Mouse (Mus musculus): ENCODE results near the gene Gale. TPM values are rescaled to one million over a fixed set of nuclear protein-coding genes. Genes with fewer than 3 reads are reported as not detected.
"Not testable (repeated sequence)": the region's sequence is repeated elsewhere in the genome, so short reads cannot be mapped to it uniquely, and the experiment has no call there.

Gale gene
- total RNA-seq, 4 experiments from 2014 or later = 21.7 to 26.5 (median 23.4) TPM

- DNase-seq (ENCODE audit: low spot score in 2 of 2) = no peak
Observed at GRCm38 (mm10) chr4:135969070-135969750, 5.7 kb downstream of the Gale start.

DNA sequence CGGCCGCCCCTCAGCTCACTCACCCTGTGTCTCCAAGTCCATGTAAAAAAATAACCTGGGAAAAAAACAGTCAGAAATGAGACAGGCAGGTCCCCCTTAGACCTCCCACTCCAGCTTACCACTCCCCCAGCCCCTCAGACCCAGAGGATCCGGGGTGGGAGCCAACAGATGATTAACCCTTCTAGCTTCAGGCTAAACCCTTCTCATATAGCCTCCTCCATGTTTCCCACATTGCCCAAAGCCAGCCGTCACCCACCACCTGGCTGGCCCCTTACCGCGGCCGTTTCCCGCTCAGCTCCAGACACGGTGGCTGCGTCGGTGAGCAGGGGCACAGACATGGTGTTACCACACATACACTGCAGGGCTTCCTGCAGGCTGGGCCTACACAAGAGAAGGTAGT lies 7.1 kb downstream of the Gale start:
- DNase-seq (ENCODE audit: low spot score in 2 of 2) = no peak

DNA sequence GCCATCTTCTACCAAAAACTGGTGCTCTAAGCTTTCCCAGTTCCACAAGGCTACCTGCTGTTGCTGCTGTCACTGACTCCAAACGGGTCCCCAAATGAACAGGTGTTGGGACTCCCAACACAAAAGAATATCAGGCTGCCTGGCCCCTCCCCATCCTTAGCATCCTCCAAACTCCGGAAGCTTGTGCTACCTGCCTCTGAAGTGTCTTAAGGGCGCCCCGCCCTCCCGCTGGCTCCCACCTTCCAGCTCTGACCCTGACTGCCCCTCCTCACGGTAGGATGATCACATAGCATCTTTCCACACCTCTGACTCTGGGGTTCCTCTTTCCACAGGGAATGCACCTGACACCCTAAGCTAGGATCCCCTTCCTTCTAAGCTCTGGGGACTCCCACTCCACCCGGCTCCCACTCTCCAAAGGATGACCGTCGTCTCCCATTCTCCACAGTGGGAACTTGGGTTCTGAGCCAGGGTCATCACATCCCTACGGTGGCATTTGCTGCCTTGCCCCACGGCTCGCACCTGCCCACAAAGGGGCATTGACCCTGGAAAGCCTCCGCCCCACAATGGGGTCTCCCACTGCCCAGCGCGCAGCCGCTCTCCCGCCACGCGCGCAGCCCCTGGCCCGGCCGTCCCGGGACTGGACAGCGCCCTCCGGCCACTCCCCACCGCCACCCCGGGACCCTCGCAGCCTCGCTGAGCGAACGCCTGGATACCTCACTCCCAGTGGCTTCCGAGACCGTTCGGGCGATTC lies 8.5 kb downstream of the Gale start:
- no peak for DNase-seq (ENCODE audit: low spot score in 2 of 2)

- peak; percentile 74 to 91 for DNase-seq (ENCODE audit: low spot score in 2 of 2)
Observed at GRCm38 (mm10) chr4:135972556-135972906, 9.0 kb downstream of the Gale start, which contains the start of gene Lypla2. Gene Lypla2, minus strand, starts transcription at chr4:135972626.

- no peak for DNase-seq (ENCODE audit: low spot score in 2 of 2)
Observed at GRCm38 (mm10) chr4:135972911-135973811, 9.6 kb downstream of the Gale start.

DNA sequence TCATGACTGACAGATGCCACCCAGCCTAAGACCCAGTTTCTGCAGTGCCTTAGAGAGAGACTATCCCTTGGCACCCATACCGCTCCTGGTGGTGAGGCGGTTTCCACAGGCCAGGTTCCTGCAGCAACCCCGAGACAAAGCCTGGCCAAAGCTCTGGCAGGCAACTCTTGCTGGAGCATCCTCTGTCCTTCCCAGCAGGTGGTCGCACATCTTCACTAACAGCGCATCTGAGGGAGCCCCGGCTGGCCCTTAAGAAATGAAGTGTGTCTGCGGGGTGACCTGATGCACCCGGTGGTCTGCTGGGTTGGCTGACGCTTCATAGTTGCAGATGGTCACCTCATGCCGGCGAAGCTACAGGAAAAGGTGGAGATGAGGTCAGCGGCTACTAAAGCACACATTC lies 12.6 kb downstream of the Gale start:
- no peak for DNase-seq (ENCODE audit: low spot score in 2 of 2)

GRCm38 (mm10) chr4:135980223-135980622 lies 16.7 kb downstream of the Gale start:
- not testable (repeated sequence) for DNase-seq (ENCODE audit: low spot score in 2 of 2)

GRCm38 (mm10) chr4:135981524-135982063 lies 18.1 kb downstream of the Gale start:
- peak in 1 of 2 experiments; percentile 77 for DNase-seq (ENCODE audit: low spot score in 2 of 2)

- no peak for DNase-seq (ENCODE audit: low spot score in 2 of 2)
Observed at GRCm38 (mm10) chr4:135984556-135984955, 21.0 kb downstream of the Gale start.

DNA sequence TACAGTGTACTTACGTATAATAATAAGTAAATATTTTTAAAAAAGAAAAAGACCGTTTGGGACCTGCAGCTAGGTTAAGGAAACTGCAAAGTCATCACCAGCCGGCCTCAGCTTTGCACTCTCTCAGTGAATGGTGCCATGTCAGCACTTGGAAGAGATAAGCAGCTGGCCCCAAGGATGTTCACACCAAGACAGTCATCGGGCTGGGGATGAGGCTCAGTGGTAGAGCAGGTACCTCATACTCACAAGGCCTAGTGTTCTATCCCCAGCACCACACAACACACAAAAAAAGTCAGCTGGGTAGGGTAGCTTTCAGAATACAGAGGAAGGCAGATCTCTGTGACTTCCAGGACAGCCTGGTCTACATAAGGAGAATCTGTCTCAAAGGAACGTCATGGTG lies 21.7 kb downstream of the Gale start:
- DNase-seq (ENCODE audit: low spot score in 2 of 2) = no peak

GRCm38 (mm10) chr4:135985769-135986168 lies 22.2 kb downstream of the Gale start:
- DNase-seq (ENCODE audit: low spot score in 2 of 2) = no peak

DNA sequence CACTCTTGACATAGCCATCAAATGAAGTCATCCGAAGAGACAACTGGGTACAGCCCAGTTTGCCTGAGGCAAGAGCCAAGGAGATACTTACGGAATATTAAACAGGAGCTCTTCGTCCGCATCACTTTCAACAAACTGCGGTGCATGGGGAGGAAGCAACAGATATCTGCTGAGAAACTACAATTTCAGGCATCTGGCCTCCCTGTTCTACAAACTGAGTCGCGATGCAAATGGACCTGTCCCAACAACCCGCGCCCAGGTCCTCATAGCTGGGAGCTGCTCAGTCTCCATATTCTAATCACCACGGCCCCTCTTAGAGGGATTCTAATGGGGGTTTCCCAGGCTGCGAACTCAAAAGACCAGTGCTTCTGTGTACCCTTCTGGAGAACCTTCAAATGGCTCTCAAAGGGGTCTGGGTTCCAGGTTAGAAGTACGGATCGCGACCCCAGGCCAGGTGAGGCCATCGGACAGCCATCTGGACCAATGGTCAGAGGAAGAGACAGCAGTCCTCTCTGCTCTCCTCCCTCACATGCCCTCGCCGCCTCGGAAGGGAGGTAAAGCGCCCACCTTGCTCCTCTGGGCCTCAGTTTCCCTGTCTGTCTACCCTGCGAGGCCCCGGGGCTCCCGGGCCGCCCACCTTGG lies 22.9 kb downstream of the Gale start:
- no peak for DNase-seq (ENCODE audit: low spot score in 2 of 2)

- peak; percentile 86 to 91 for DNase-seq (ENCODE audit: low spot score in 2 of 2)
Observed at GRCm38 (mm10) chr4:135986943-135987710, 23.6 kb downstream of the Gale start, which contains the start of gene Pithd1. Gene Pithd1, minus strand, starts transcription at chr4:135987264.

GRCm38 (mm10) chr4:135987714-135988113 lies 24.2 kb downstream of the Gale start:
- no peak for DNase-seq (ENCODE audit: low spot score in 2 of 2)

DNA sequence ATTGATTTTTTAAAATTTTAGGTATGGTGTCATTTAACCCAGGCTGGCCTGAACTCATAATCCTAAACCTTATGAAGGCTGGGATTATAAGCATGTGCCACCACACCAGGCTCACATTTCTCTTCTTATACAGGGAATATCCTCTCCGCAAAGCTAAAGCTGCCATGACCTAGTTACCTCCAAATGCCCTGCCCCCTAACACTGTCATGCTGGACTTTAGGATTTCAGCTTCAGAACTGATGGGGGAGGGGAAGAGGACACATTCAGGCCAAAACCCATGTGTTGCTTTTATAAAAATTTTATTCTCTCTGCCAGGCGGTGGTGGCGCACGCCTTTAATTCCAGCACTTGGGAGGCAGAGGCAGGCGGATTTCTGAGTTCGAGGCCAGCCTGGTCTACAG lies 30.4 kb downstream of the Gale start:
- no peak for DNase-seq (ENCODE audit: low spot score in 2 of 2)

DNA sequence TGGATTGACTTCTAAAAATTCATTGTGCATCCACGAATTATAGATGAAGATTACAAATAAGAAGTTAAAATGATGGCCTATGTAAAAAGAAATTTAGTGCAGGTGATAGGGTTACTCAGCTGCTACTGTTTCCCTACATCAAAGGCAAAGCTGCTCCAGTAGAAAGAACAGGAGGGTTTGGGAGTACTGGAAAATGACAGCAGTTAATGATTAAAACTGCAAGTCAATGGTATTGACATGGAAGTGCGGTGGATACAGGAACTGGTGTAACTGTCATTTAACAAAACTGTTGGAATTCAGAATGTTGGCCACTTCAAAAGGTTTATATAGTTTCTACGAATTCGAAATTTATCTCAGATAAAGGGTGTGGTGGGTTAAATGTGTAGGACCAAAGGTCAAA lies 31.6 kb downstream of the Gale start:
- no peak for DNase-seq (ENCODE audit: low spot score in 2 of 2)

DNA sequence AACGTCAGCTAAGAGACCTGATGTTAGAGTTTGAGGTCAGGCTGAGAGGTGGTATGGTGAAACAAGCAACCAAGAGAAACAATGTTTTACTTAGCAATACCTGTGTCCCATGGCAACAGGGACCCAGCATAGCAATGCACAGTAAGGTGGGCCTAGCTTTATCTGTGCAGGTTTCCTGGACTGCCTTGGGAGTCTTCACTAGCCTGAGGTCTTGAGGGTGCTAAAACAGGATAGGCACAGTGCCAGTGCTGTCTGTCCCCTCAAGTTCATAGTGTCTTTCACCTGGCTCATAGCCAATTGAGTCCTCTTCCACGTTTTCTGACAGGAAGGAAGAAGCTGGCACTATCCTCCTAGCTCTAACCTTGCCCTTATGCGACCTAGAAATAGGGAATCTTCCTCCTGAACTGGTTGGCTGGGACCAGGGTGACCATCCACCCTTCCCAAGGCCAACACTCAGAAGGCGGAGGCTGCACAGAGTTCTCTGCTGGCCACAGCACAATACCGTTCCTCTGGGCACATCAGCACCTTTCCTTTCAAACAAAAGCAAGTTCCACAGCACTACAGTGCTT lies 40.7 kb downstream of the Gale start:
- DNase-seq (ENCODE audit: low spot score in 2 of 2) = no peak

DNA sequence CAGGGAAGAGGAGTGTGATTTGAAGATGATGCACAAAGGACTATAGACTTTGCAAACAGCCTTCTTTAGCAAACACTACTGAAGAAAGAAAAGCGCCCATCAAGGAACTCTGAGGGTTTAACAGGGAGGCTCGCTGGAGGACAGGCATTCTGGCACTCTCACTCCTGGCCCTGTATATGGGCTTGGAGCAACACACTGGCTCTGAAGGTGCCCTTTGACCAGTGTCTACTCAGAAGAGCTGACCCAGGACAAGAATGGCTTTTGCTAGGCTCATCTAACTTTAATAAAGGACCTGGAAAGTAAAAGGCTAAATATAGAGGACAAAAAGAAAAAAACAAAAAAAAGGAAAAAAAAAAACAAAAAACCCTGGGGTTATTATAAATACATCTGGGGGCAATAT lies 41.4 kb downstream of the Gale start:
- no peak for DNase-seq (ENCODE audit: low spot score in 2 of 2)

GRCm38 (mm10) chr4:136006821-136007220 lies 43.3 kb downstream of the Gale start:
- DNase-seq (ENCODE audit: low spot score in 2 of 2) = no peak

All from left cerebral cortex, adult 8-10 months (tissue).